Mouse (Mus musculus) forebrain, embryonic 11.5 days (tissue): ENCODE results near the gene Gm20441. TPM values are rescaled to one million over a fixed set of nuclear protein-coding genes. Genes with fewer than 3 reads are reported as not detected.
A peak's percentile ranks its signal among the peaks of the same experiment; 100 is the strongest.
"Not testable (repeated sequence)": the region's sequence is repeated elsewhere in the genome, so short reads cannot be mapped to it uniquely, and the experiment has no call there.

ENCODE experiments used
- ATAC-seq: fragments of 200-750 bp; cut with Nextera tagmentation; replicated peaks from 2 replicates; pipeline ENCODE4 v1.8.0; 2017; ENCODE audit warnings: moderate TSS enrichment; ENCODE audit not compliant: low FRiP score
- DNase-seq: peaks from one replicate; pipeline ENCODE4 v3.0.0-alpha.2; 2017; ENCODE audit warnings: low spot score
- H3K27ac ChIP-seq: fragments of 300-500 bp; sonication (generic); 2 replicates; pipeline ENCODE4 v1.5.1; 2014; ENCODE audit warnings: low read depth, low read length
- H3K27me3 ChIP-seq: fragments of 300-500 bp; sonication (generic); 2 replicates; pipeline ENCODE4 v1.6.1; 2014; ENCODE audit warnings: mild to moderate bottlenecking, low read length, mixed read lengths; ENCODE audit not compliant: control insufficient read depth, insufficient read depth
- H3K36me3 ChIP-seq: fragments of 300-500 bp; sonication (generic); 2 replicates; pipeline ENCODE4 v1.6.1; 2014; ENCODE audit warnings: mild to moderate bottlenecking, low read length, moderate library complexity, mixed read lengths; ENCODE audit not compliant: control insufficient read depth, insufficient read depth
- H3K4me1 ChIP-seq: fragments of 300-500 bp; sonication (generic); replicated peaks from 2 replicates; pipeline ENCODE4 v1.6.1; 2014; ENCODE audit warnings: low read length, mixed read lengths; ENCODE audit not compliant: control insufficient read depth, insufficient read depth
- H3K4me2 ChIP-seq: fragments of 300-500 bp; sonication (generic); 2 replicates; pipeline ENCODE4 v1.6.1; 2014; ENCODE audit warnings: low read depth, mild to moderate bottlenecking, low read length, moderate library complexity, mixed read lengths; ENCODE audit not compliant: severe bottlenecking
- H3K4me3 ChIP-seq: fragments of 300-500 bp; sonication (generic); 2 replicates; pipeline ENCODE4 v1.5.1; 2014; ENCODE audit warnings: low read depth, low read length
- H3K9ac ChIP-seq: fragments of 300-500 bp; sonication (generic); 2 replicates; pipeline ENCODE4 v1.6.1; 2014; ENCODE audit warnings: low read length
- H3K9me3 ChIP-seq: fragments of 300-500 bp; sonication (generic); 2 replicates; pipeline ENCODE4 v1.6.1; 2016; ENCODE audit warnings: low read length, mixed read lengths; ENCODE audit not compliant: control insufficient read depth
- whole genome bisulfite sequencing: fragments of 180-500 bp; shearing (Covaris S2); extraction: QIAGEN DNeasy Blood & Tissue Kit; methylation state at CpG from one replicate; pipeline ENCODE4 v1.1.7; 2014; 5-methylcytosine and 5-hydroxymethylcytosine counted together
- polyA plus RNA-seq: library from polyadenylated mRNA; unstranded; fragments of >200 nt; fragmentation: Nextera tagmentation; extraction: Ambion mirVana; gene quantifications from 2 replicates; pipeline ENCODE4 v1.2.1, GENCODE M21; 2014

The Gm20441 gene
- polyA plus RNA-seq, 1 experiment from 2014 or later: not detected

GRCm38 (mm10) chr10:75774102-75774501, 6.7 kb downstream of the Gm20441 start:
- Histone ChIP-seq H3K27ac (no peak overlapping the region), H3K36me3 (no peaks in the 10 kb centered on the region; the same call in 1 of the 2 replicates), H3K4me2 (no peak overlapping the region), H3K9me3 (no peaks in the 10 kb centered on the region), H3K9ac (no peak overlapping the region), H3K4me3 (no peak overlapping the region), H3K4me1 (peaks cover 3% of the 10 kb centered on the region; the same call in 1 of the 2 replicates), H3K27me3 (no peaks in the 10 kb centered on the region)
- DNase-seq: no peak
- no peak for ATAC-seq
- 93% methylated on average over 5 of the region's 5 CpGs for WGBS

- no peaks in the 10 kb centered on the region for H3K9me3 ChIP-seq
- H3K4me3 ChIP-seq: peak within 1 kb of the TSS; percentile 63
- peak; percentile 95 for DNase-seq
- H3K27me3 ChIP-seq: no peaks in the 10 kb centered on the region
- H3K4me1 ChIP-seq: peaks cover 3% of the 10 kb centered on the region; the same call in 1 of the 2 replicates
- WGBS: under 1% methylated on average over 47 of the region's 47 CpGs
- H3K9ac ChIP-seq: peak within 1 kb of the TSS; percentile 69
- H3K27ac ChIP-seq: no peak within 1 kb of the TSS
- peak; percentile 97 for ATAC-seq
- no peaks in the 10 kb centered on the region; the same call in 1 of the 2 replicates for H3K36me3 ChIP-seq
- peak within 1 kb of the TSS; percentile 93 for H3K4me2 ChIP-seq
Observed at GRCm38 (mm10) chr10:75772795-75773664, 7.7 kb downstream of the Gm20441 start, which contains the start of gene Ddt. Gene Ddt (minus strand): TSS chr10:75773414.

GRCm38 (mm10) chr10:75767756-75768155, 13.0 kb downstream of the Gm20441 start:
- not testable (repeated sequence) for H3K27ac ChIP-seq, H3K27me3 ChIP-seq, ATAC-seq, H3K4me3 ChIP-seq, H3K9ac ChIP-seq, H3K4me2 ChIP-seq, DNase-seq, H3K9me3 ChIP-seq, H3K36me3 ChIP-seq, H3K4me1 ChIP-seq
- 36% methylated on average over 5 of the region's 5 CpGs for WGBS

GRCm38 (mm10) chr10:75766856-75767255, 13.9 kb downstream of the Gm20441 start:
- Histone ChIP-seq H3K27me3 (no peaks in the 10 kb centered on the region), H3K27ac (no peak overlapping the region), H3K36me3 (no peaks in the 10 kb centered on the region), H3K9ac (no peak overlapping the region), H3K4me1 (peaks cover 4% of the 10 kb centered on the region; the same call in 1 of the 2 replicates), H3K4me3 (no peak overlapping the region), H3K4me2 (no peak overlapping the region), H3K9me3 (no peaks in the 10 kb centered on the region)
- DNase-seq: no peak
- 89% methylated on average over 6 of the region's 6 CpGs for WGBS
- no peak for ATAC-seq

- Histone ChIP-seq H3K36me3 (no peaks in the 10 kb centered on the region), H3K9me3 (no peaks in the 10 kb centered on the region; the same call in 1 of the 2 replicates), H3K27ac (no peak overlapping the region), H3K27me3 (no peaks in the 10 kb centered on the region), H3K4me3 (peak overlapping the region; percentile 80), H3K4me1 (peaks cover 4% of the 10 kb centered on the region; the same call in 1 of the 2 replicates), H3K9ac (peak overlapping the region; percentile 53), H3K4me2 (peak overlapping the region; percentile 84)
- DNase-seq (peak; percentile 90), ATAC-seq (peak; percentile 33)
- 1% methylated on average over 27 of the region's 27 CpGs for WGBS
Observed at GRCm38 (mm10) chr10:75764519-75765473, 16.0 kb downstream of the Gm20441 start.

GRCm38 (mm10) chr10:75763682-75764518, 16.9 kb downstream of the Gm20441 start, which contains the start of gene Cabin1:
Gene Cabin1 (minus strand): TSS chr10:75764341.
- WGBS: under 1% methylated on average over 55 of the region's 61 CpGs
- no peaks in the 10 kb centered on the region; the same call in 1 of the 2 replicates for H3K36me3 ChIP-seq
- peaks cover 4% of the 10 kb centered on the region; the same call in 1 of the 2 replicates for H3K4me1 ChIP-seq
- no peaks in the 10 kb centered on the region; the same call in 1 of the 2 replicates for H3K9me3 ChIP-seq
- H3K4me2 ChIP-seq: peak within 1 kb of the TSS; percentile 84
- peak; percentile 98 for DNase-seq
- ATAC-seq: peak; percentile 99
- H3K27me3 ChIP-seq: no peaks in the 10 kb centered on the region
- H3K27ac ChIP-seq: no peak within 1 kb of the TSS
- peak within 1 kb of the TSS; percentile 80 for H3K9ac ChIP-seq
- H3K4me3 ChIP-seq: peak within 1 kb of the TSS; percentile 80

GRCm38 (mm10) chr10:75762413-75762812, 18.3 kb downstream of the Gm20441 start:
- no peak for DNase-seq
- peaks cover 4% of the 10 kb centered on the region; the same call in 1 of the 2 replicates for H3K36me3 ChIP-seq
- H3K9ac ChIP-seq: no peak overlapping the region
- 91% methylated on average over 3 of the region's 3 CpGs for WGBS
- no peak overlapping the region for H3K4me3 ChIP-seq
- no peak overlapping the region for H3K4me2 ChIP-seq
- no peak for ATAC-seq
- peaks cover 4% of the 10 kb centered on the region; the same call in 1 of the 2 replicates for H3K4me1 ChIP-seq
- H3K9me3 ChIP-seq: no peaks in the 10 kb centered on the region; the same call in 1 of the 2 replicates
- H3K27ac ChIP-seq: no peak overlapping the region
- no peaks in the 10 kb centered on the region for H3K27me3 ChIP-seq
